19 mouse cellular contexts compared by ENCODE assay signal in the genomic region with DNA sequence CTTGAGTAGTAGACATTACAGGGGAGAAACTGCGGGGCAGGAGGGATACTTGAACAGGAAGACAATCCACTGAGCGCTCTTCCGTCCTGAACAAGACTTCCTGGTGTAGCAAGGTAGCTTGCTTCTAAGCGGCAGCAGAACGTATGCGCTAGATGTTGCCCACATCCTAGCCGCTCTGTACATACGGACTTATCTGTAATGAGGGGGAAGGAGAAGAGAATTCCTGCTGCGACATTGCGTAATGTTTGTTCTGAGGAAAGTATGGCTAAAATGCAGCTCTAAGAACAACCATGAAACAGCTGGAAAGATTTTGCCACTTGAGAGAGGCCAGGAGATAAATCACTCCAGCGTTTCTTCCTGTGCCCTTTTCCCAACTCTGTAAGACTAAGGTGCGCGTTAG.
DNase-seq lines count a peak whose midpoint lies in the region; ATAC-seq and TF ChIP-seq lines count a peak whose summit lies in the region.
"Had no signal": no experiment of that assay in that cellular context is flagged by ENCODE, and none has a peak within 500 bp of the region (broad histone marks: within the 10 kb centered on the region; RNA-seq: fewer than 3 reads in every experiment).

No protein-coding gene starts in this region.

- no peak overlapping the region for H3K4me3 ChIP-seq in gastrocnemius, adult 2 months
- H3K4me3 ChIP-seq in lung, embryonic 14.5 days (ENCODE audit: low read depth, low read length), result no peak overlapping the region
- no peak overlapping the region for H3K4me3 ChIP-seq in lung, postnatal 0 days (ENCODE audit: low read depth, low read length)
- H3K4me3 ChIP-seq in stomach, postnatal 0 days (ENCODE audit: low read depth, low read length), result no peak overlapping the region
- H3K4me3 ChIP-seq: forebrain, embryonic 15.5 days; hindbrain, embryonic 10.5 days; limb, embryonic 10.5 days had no signal

- no peaks in the 10 kb centered on the region for H3K36me3 ChIP-seq in lung, embryonic 14.5 days (ENCODE audit: insufficient read depth)
- H3K36me3 ChIP-seq in lung, postnatal 0 days (ENCODE audit: insufficient read depth, low read length), result no peaks in the 10 kb centered on the region
- H3K36me3 ChIP-seq in stomach, postnatal 0 days (ENCODE audit: control insufficient read depth, insufficient read depth, low read length), result no peaks in the 10 kb centered on the region
- H3K36me3 ChIP-seq: forebrain, embryonic 15.5 days; G1E; hindbrain, embryonic 10.5 days; limb, embryonic 10.5 days had no signal

- no peak overlapping the region for H3K4me2 ChIP-seq in lung, embryonic 14.5 days
- 0 out of 2 replicates have a peak overlapping the region, but pooled peaks have one; percentile 9 for H3K4me2 ChIP-seq in lung, postnatal 0 days (replicated peaks; ENCODE audit: low read depth, low read length)
- H3K4me2 ChIP-seq in stomach, postnatal 0 days (replicated peaks; ENCODE audit: low read depth), result no peak overlapping the region
- H3K4me2 ChIP-seq: forebrain, embryonic 15.5 days; heart, embryonic 11.5 days had no signal

- no peaks in the 10 kb centered on the region for H3K27me3 ChIP-seq in lung, embryonic 14.5 days (ENCODE audit: insufficient read depth, low read length)
- no peaks in the 10 kb centered on the region for H3K27me3 ChIP-seq in lung, postnatal 0 days (replicated peaks; ENCODE audit: insufficient read depth, low read length)
- H3K27me3 ChIP-seq in stomach, postnatal 0 days (ENCODE audit: control insufficient read depth, insufficient read depth, low read length), result no peaks in the 10 kb centered on the region
- H3K27me3 ChIP-seq: forebrain, embryonic 15.5 days had no signal

- no peak overlapping the region for H3K9ac ChIP-seq in lung, embryonic 14.5 days
- no peak overlapping the region for H3K9ac ChIP-seq in lung, postnatal 0 days (replicated peaks; ENCODE audit: low read depth)
- H3K9ac ChIP-seq in stomach, postnatal 0 days (ENCODE audit: low read length), result no peak overlapping the region
- H3K9ac ChIP-seq: forebrain, embryonic 15.5 days; liver, postnatal 0 days had no signal

- H3K4me1 ChIP-seq in lung, embryonic 14.5 days (ENCODE audit: insufficient read depth), result 0 out of 2 replicates have a peak, but pooled peaks cover 3% of the 10 kb centered on the region
- H3K4me1 ChIP-seq in lung, postnatal 0 days (ENCODE audit: insufficient read depth, low read depth, low read length), result peaks cover 9% of the 10 kb centered on the region; the same call in 1 of the 2 replicates
- no peaks in the 10 kb centered on the region for H3K4me1 ChIP-seq in stomach, postnatal 0 days (replicated peaks; ENCODE audit: control insufficient read depth, insufficient read depth)
- H3K4me1 ChIP-seq: forebrain, embryonic 15.5 days; hindbrain, embryonic 10.5 days had no signal

- intact Hi-C loops in gastrocnemius, adult 2 months (cut with DNase I), result no loop called here

- H3K9me3 ChIP-seq in lung, embryonic 14.5 days (ENCODE audit: low read depth, low read length), result no peaks in the 10 kb centered on the region
- H3K9me3 ChIP-seq in lung, postnatal 0 days (ENCODE audit: low read length), result no peaks in the 10 kb centered on the region
- no peaks in the 10 kb centered on the region for H3K9me3 ChIP-seq in stomach, postnatal 0 days (ENCODE audit: control insufficient read depth, low read length)
- H3K9me3 ChIP-seq: forebrain, embryonic 15.5 days; G1E; hindbrain, embryonic 10.5 days; limb, embryonic 10.5 days had no signal

- H3K27ac ChIP-seq in gastrocnemius, adult 2 months, result peak overlapping the region; percentile 24; the same call in 1 of the 2 replicates
- peak overlapping the region; percentile 58; the same call in 1 of the 2 replicates for H3K27ac ChIP-seq in lung, embryonic 14.5 days (ENCODE audit: low read depth)
- no peak overlapping the region for H3K27ac ChIP-seq in lung, postnatal 0 days (ENCODE audit: low read length)
- no peak overlapping the region for H3K27ac ChIP-seq in stomach, postnatal 0 days (replicated peaks)
- H3K27ac ChIP-seq: forebrain, embryonic 15.5 days; hindbrain, embryonic 10.5 days; hindbrain, postnatal 0 days; limb, embryonic 10.5 days had no signal

- 45% methylated on average over 13 of the region's 13 CpGs for WGBS in lung, embryonic 14.5 days
- WGBS in lung, postnatal 0 days, result 39% methylated on average over 13 of the region's 13 CpGs
- WGBS in stomach, postnatal 0 days, result 45% methylated on average over 13 of the region's 13 CpGs

- TF ChIP-seq EP300 in lung, postnatal 0 days (IDR thresholded peaks at IDR 0.05), result peak; percentile 71
- no peak for TF ChIP-seq EP300 in stomach, postnatal 0 days (optimal IDR thresholded peaks at IDR 0.05)

- DNase-seq in gastrocnemius, adult 2 months, result no peak
- no peak for DNase-seq in gastrocnemius, postnatal 10 days
- DNase-seq in lung, embryonic 14.5 days, result peak; percentile 64
- no peak for DNase-seq in lung, postnatal 4 days
- peak; percentile 65 for DNase-seq in lung, postnatal 0 days (ENCODE audit: low spot score)
- DNase-seq in stomach, postnatal 0 days (ENCODE audit: low spot score), result no peak
- no peak for DNase-seq in urinary bladder, postnatal 25 days (ENCODE audit: low spot score)
- no peak for DNase-seq in c-Kit-positive CD71-positive TER-119-positive erythroid progenitor cells, embryonic 14.5 days (ENCODE audit: low spot score)
- DNase-seq: adrenal gland, postnatal 25 days; cerebellum, adult 2 months; kidney, adult 8-10 months; kidney, postnatal 36 days; liver, postnatal 0 days had no signal

- no peak for TF ChIP-seq CTCF in gastrocnemius, adult 2 months (IDR thresholded peaks at IDR 0.05)
- TF ChIP-seq CTCF in lung, embryonic 14.5 days (IDR thresholded peaks at IDR 0.05; ENCODE audit: low read depth), result no peak
- TF ChIP-seq CTCF in lung, postnatal 0 days (IDR thresholded peaks at IDR 0.05), result no peak
- TF ChIP-seq CTCF in stomach, postnatal 0 days (IDR thresholded peaks at IDR 0.05; ENCODE audit: low read depth), result no peak

- peak; percentile 49; the same call in 1 of the 2 replicates for ATAC-seq in lung, embryonic 14.5 days (ENCODE audit: insufficient read depth)
- ATAC-seq in lung, postnatal 0 days, result peak; percentile 61
- ATAC-seq in stomach, postnatal 0 days (ENCODE audit: low FRiP score, low TSS enrichment), result peak; percentile 56; the same call in 1 of the 2 replicates
- ATAC-seq: forebrain, embryonic 15.5 days; hindbrain, postnatal 0 days; liver, postnatal 0 days had no signal

Comparison
In these comparisons a context has a peak if more than half of its experiments do, and no peak if none do; other contexts are left out.
1. DNase-seq: peak in lung, embryonic 14.5 days (single experiment) and lung, postnatal 0 days (single experiment); none in gastrocnemius, adult 2 months (single experiment), gastrocnemius, postnatal 10 days (single experiment), lung, postnatal 4 days (0 of 2), stomach, postnatal 0 days (single experiment), urinary bladder, postnatal 25 days (single experiment) and c-Kit-positive CD71-positive TER-119-positive erythroid progenitor cells, embryonic 14.5 days (single experiment).
2. H3K27ac ChIP-seq: peak in gastrocnemius, adult 2 months (single experiment) and lung, embryonic 14.5 days (single experiment); none in lung, postnatal 0 days (single experiment) and stomach, postnatal 0 days (single experiment).
3. Peak in every context shown above with its lines, with median percentiles within 50 percentile points of each other: ATAC-seq.